Mouse (Mus musculus) kidney, postnatal 0 days (tissue): Measurements from ENCODE around the gene Slc4a5. TPM values are rescaled to one million over a fixed set of nuclear protein-coding genes. Genes with fewer than 3 reads are reported as not detected.
"Not testable (repeated sequence)": the region's sequence is repeated elsewhere in the genome, so short reads cannot be mapped to it uniquely, and the experiment has no call there.

Source experiments
- ATAC-seq: fragments of 200-750 bp; cut with Nextera tagmentation; replicated peaks from 2 replicates; pipeline ENCODE4 v1.8.0; 2017; ENCODE audit warnings: low read depth, moderate number of reproducible peaks, moderate TSS enrichment, moderate library complexity; ENCODE audit not compliant: low FRiP score
- DNase-seq: peaks from one replicate; pipeline ENCODE4 v3.0.0-alpha.2; 2016; ENCODE audit warnings: low spot score
- H3K27ac ChIP-seq: fragments of 300-500 bp; sonication (generic); 2 replicates; pipeline ENCODE4 v1.5.1; 2014; ENCODE audit warnings: mild to moderate bottlenecking
- H3K27me3 ChIP-seq: fragments of 300-500 bp; sonication (generic); 2 replicates; pipeline ENCODE4 v1.6.1; 2014; ENCODE audit warnings: low read length, mixed read lengths; ENCODE audit not compliant: insufficient read depth
- H3K36me3 ChIP-seq: fragments of 300-500 bp; sonication (generic); 2 replicates; pipeline ENCODE4 v1.6.1; 2014; ENCODE audit warnings: low read length, mixed read lengths; ENCODE audit not compliant: insufficient read depth
- H3K4me1 ChIP-seq: fragments of 300-500 bp; sonication (generic); replicated peaks from 2 replicates; pipeline ENCODE4 v1.6.1; 2014; ENCODE audit warnings: antibody characterized with exemption, low read length, mixed read lengths; ENCODE audit not compliant: insufficient read depth
- H3K4me2 ChIP-seq: fragments of 300-500 bp; sonication (generic); 2 replicates; pipeline ENCODE4 v1.6.1; 2014; ENCODE audit warnings: mild to moderate bottlenecking, low read length, moderate library complexity, mixed read lengths
- H3K4me3 ChIP-seq: fragments of 300-500 bp; sonication (generic); replicated peaks from 2 replicates; pipeline ENCODE4 v1.5.1; 2014; ENCODE audit warnings: low read depth, low read length
- H3K9ac ChIP-seq: fragments of 300-500 bp; sonication (generic); 2 replicates; pipeline ENCODE4 v1.6.1; 2014; ENCODE audit warnings: low read depth, low read length
- H3K9me3 ChIP-seq: fragments of 300-500 bp; sonication (generic); replicated peaks from 2 replicates; pipeline ENCODE4 v1.6.1; 2016; ENCODE audit warnings: low read length, inconsistent platforms, mixed read lengths
- CTCF ChIP-seq: IDR thresholded peaks from 2 replicates; pipeline ENCODE4 v1.5.1; 2016; ENCODE audit warnings: antibody characterized with exemption, low read depth, mild to moderate bottlenecking, moderate library complexity
- WGBS: fragments of 180-500 bp; shearing (Covaris S2); extraction: QIAGEN DNeasy Blood & Tissue Kit; methylation state at CpG from one replicate; pipeline ENCODE4 v1.1.7; 2014; 5-methylcytosine and 5-hydroxymethylcytosine counted together
- polyA plus RNA-seq: library from polyadenylated mRNA; unstranded; fragments of >200 nt; fragmentation: Nextera tagmentation; extraction: Ambion mirVana; gene quantifications from 2 replicates; pipeline ENCODE4 v1.2.1, GENCODE M21; 2015

Slc4a5 gene
- polyA plus RNA-seq, 1 experiment from 2014 or later: 0.86 TPM

- ATAC-seq: no peak
- no peak for DNase-seq
- H3K9me3 ChIP-seq: no peaks in the 10 kb centered on the region
- H3K36me3 ChIP-seq: peaks cover 44% of the 10 kb centered on the region; the same call in 1 of the 2 replicates
- 93% methylated on average over 2 of the region's 2 CpGs for WGBS
- no peak for TF ChIP-seq CTCF
- H3K27me3 ChIP-seq: no peaks in the 10 kb centered on the region
- no peak overlapping the region for H3K4me3 ChIP-seq
- H3K9ac ChIP-seq: no peak overlapping the region
- H3K4me1 ChIP-seq: no peaks in the 10 kb centered on the region
- no peak overlapping the region for H3K4me2 ChIP-seq
- H3K27ac ChIP-seq: no peak overlapping the region
Observed at GRCm38 (mm10) chr6:83342957-83343356, 123.3 kb downstream of the Slc4a5 start.

- H3K4me2 ChIP-seq, ATAC-seq: not testable (repeated sequence)
- 86% methylated on average over 8 of the region's 8 CpGs for WGBS
Observed at GRCm38 (mm10) chr6:83345285-83345684, 125.7 kb downstream of the Slc4a5 start.

GRCm38 (mm10) chr6:83347916-83348315 is 128.3 kb downstream of the Slc4a5 start:
- no peak overlapping the region for H3K4me2 ChIP-seq
- peaks cover 3% of the 10 kb centered on the region; the same call in 1 of the 2 replicates for H3K36me3 ChIP-seq
- TF ChIP-seq CTCF: no peak
- WGBS: 91% methylated on average over 3 of the region's 3 CpGs
- H3K9ac ChIP-seq: no peak overlapping the region
- H3K4me1 ChIP-seq: peaks cover 6% of the 10 kb centered on the region
- ATAC-seq: no peak
- no peak overlapping the region for H3K4me3 ChIP-seq
- no peaks in the 10 kb centered on the region for H3K27me3 ChIP-seq
- DNase-seq: no peak
- H3K9me3 ChIP-seq: no peaks in the 10 kb centered on the region
- H3K27ac ChIP-seq: no peak overlapping the region

More at GRCm38 (mm10) chr6:83345285-83345684, 125.7 kb downstream of the Slc4a5 start:
- H3K9ac ChIP-seq, H3K4me1 ChIP-seq, H3K27me3 ChIP-seq, H3K9me3 ChIP-seq, H3K27ac ChIP-seq, DNase-seq, H3K4me3 ChIP-seq: not testable (repeated sequence)
- H3K36me3 ChIP-seq: peaks cover 24% of the 10 kb centered on the region; the same call in 1 of the 2 replicates

- WGBS: 29% methylated on average over 6 of the region's 6 CpGs
- Histone ChIP-seq H3K4me2 (peak within 1 kb of the TSS; percentile 88), H3K36me3 (peaks cover 6% of the 10 kb centered on the region; the same call in 1 of the 2 replicates), H3K4me1 (peaks cover 6% of the 10 kb centered on the region), H3K4me3 (peak within 1 kb of the TSS; percentile 92), H3K27me3 (no peaks in the 10 kb centered on the region), H3K9ac (peak within 1 kb of the TSS; percentile 88), H3K9me3 (no peaks in the 10 kb centered on the region), H3K27ac (no peak within 1 kb of the TSS; the same call in 1 of the 2 replicates)
- DNase-seq (peak; percentile 54), ATAC-seq (peak; percentile 59)
- TF ChIP-seq CTCF: no peak
Observed at GRCm38 (mm10) chr6:83348873-83349272, 129.2 kb downstream of the Slc4a5 start, which contains the start of gene Bola3. Gene Bola3 (plus strand): TSS chr6:83349147.

DNA sequence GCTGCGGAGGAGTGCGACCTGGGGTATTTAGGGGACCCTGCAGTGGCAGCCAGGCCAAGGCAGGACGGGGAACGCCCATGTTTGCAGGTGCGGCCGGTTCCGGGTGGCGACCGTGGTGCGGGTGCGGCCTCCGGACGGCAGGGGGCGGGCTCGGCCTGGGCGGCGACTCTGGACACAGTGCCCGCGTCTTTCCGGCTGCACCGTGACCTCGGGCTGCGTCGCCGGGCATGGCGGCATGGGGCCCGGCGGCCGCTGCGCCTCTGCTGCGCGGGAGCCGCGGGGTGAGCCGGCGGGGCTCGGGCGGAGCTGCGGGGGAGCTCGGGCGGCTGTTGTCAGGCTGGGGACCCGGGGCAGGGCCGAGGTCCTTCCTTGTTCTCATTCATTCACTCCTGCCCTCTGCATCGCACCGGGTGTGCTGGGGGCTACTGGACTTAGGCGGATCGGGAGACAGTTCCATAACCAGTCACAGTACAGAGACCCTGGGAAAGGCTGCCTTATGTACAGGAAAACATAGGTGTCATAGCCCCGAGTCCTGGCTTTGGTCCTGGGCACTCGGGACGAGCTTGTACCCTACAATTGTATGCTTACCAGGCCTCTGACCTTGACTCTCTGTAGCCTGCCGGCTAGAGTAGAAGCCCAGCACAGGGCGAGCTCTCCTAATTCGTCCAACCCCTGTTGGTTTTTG is 129.8 kb downstream of the Slc4a5 start:
- peak overlapping the region; percentile 88 for H3K4me2 ChIP-seq
- ATAC-seq (peak; percentile 95), DNase-seq (peak; percentile 83)
- peak overlapping the region; percentile 88 for H3K9ac ChIP-seq
- H3K4me3 ChIP-seq: peak overlapping the region; percentile 92
- H3K4me1 ChIP-seq: peaks cover 6% of the 10 kb centered on the region
- under 1% methylated on average over 53 of the region's 53 CpGs for WGBS
- H3K36me3 ChIP-seq: peaks cover 11% of the 10 kb centered on the region
- H3K27me3 ChIP-seq: no peaks in the 10 kb centered on the region
- H3K27ac ChIP-seq: no peak overlapping the region; the same call in 1 of the 2 replicates
- TF ChIP-seq CTCF: peak; percentile 83
- no peaks in the 10 kb centered on the region for H3K9me3 ChIP-seq

DNA sequence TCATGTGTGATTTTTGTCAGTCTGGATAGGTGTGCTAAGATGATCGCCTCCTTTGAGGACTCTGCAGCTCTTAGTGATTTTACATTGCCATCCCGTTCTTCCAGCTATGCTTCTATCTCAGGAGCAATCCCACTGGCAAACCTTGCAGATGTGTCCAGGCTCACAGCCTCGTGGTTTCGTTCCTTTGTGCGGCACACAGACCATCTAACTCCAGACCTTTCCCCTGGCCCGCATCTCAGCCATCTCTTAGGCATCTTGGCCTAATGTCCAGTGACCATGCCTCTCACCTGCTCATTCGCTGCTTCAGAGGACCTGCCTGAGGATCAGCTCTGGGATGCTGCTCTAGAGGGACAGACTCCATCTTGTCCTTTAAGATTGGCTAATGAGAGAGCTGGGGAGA is 130.5 kb downstream of the Slc4a5 start:
- no peaks in the 10 kb centered on the region for H3K9me3 ChIP-seq
- H3K36me3 ChIP-seq: peaks cover 11% of the 10 kb centered on the region
- no peaks in the 10 kb centered on the region for H3K27me3 ChIP-seq
- TF ChIP-seq CTCF: no peak
- peak overlapping the region; percentile 92 for H3K4me3 ChIP-seq
- WGBS: 77% methylated on average over 7 of the region's 7 CpGs
- peak overlapping the region; percentile 88 for H3K4me2 ChIP-seq
- H3K9ac ChIP-seq: peak overlapping the region; percentile 88
- H3K27ac ChIP-seq: no peak overlapping the region
- DNase-seq (no peak), ATAC-seq (no peak)
- H3K4me1 ChIP-seq: peaks cover 6% of the 10 kb centered on the region
